Mouse (Mus musculus): ENCODE results near the gene Ezr. TPM values are rescaled to one million over a fixed set of nuclear protein-coding genes. Genes with fewer than 3 reads are reported as not detected.

The Ezr gene
- polyA plus RNA-seq, 1 experiment from 2014 or later: 59.1 TPM

- no peak overlapping the region for H3K27ac ChIP-seq (replicated peaks; ENCODE audit: low read depth, low read length)
- no peak overlapping the region for H3K9ac ChIP-seq (ENCODE audit: low read depth, low read length)
- H3K4me1 ChIP-seq (ENCODE audit: control insufficient read depth, insufficient read depth, low read length): no peaks in the 10 kb centered on the region
- no peak for ATAC-seq (ENCODE audit: low read depth)
- no peaks in the 10 kb centered on the region for H3K9me3 ChIP-seq (ENCODE audit: control insufficient read depth, low read length)
- 77% methylated on average over 8 of the region's 8 CpGs for WGBS
- H3K4me2 ChIP-seq (ENCODE audit: low read depth, low read length): no peak overlapping the region
- DNase-seq (ENCODE audit: low spot score): no peak
- H3K36me3 ChIP-seq (ENCODE audit: control insufficient read depth, insufficient read depth, low read length): 0 out of 2 replicates have a peak, but pooled peaks cover 4% of the 10 kb centered on the region
- H3K27me3 ChIP-seq (replicated peaks; ENCODE audit: control insufficient read depth, insufficient read depth, low read length): no peaks in the 10 kb centered on the region
- no peak overlapping the region for H3K4me3 ChIP-seq (ENCODE audit: low read depth, low read length)
These were observed 23.7 kb downstream of the Ezr start for GRCm38 (mm10) chr17:6758845-6759244.

GRCm38 (mm10) chr17:6757902-6758301 is 24.7 kb downstream of the Ezr start:
- DNase-seq (ENCODE audit: low spot score): no peak
- 93% methylated on average over 13 of the region's 16 CpGs for WGBS

GRCm38 (mm10) chr17:6755873-6756272 is 26.7 kb downstream of the Ezr start:
- Histone ChIP-seq H3K27me3 (replicated peaks; ENCODE audit: control insufficient read depth, insufficient read depth, low read length) (no peaks in the 10 kb centered on the region), H3K27ac (replicated peaks; ENCODE audit: low read depth, low read length) (no peak overlapping the region), H3K4me1 (ENCODE audit: control insufficient read depth, insufficient read depth, low read length) (peaks cover 17% of the 10 kb centered on the region), H3K4me2 (ENCODE audit: low read depth, low read length) (no peak overlapping the region), H3K9me3 (ENCODE audit: control insufficient read depth, low read length) (no peaks in the 10 kb centered on the region), H3K36me3 (ENCODE audit: control insufficient read depth, insufficient read depth, low read length) (peaks cover 7% of the 10 kb centered on the region; the same call in 1 of the 2 replicates), H3K9ac (ENCODE audit: low read depth, low read length) (no peak overlapping the region), H3K4me3 (ENCODE audit: low read depth, low read length) (no peak overlapping the region)
- DNase-seq (ENCODE audit: low spot score) (no peak), ATAC-seq (ENCODE audit: low read depth) (no peak)
- WGBS: 81% methylated on average over 8 of the region's 8 CpGs

More at GRCm38 (mm10) chr17:6757902-6758301, 24.7 kb downstream of the Ezr start:
- Histone ChIP-seq H3K9me3 (ENCODE audit: control insufficient read depth, low read length) (no peaks in the 10 kb centered on the region), H3K27me3 (replicated peaks; ENCODE audit: control insufficient read depth, insufficient read depth, low read length) (no peaks in the 10 kb centered on the region), H3K9ac (ENCODE audit: low read depth, low read length) (no peak overlapping the region), H3K4me2 (ENCODE audit: low read depth, low read length) (no peak overlapping the region), H3K4me1 (ENCODE audit: control insufficient read depth, insufficient read depth, low read length) (no peaks in the 10 kb centered on the region), H3K36me3 (ENCODE audit: control insufficient read depth, insufficient read depth, low read length) (0 out of 2 replicates have a peak, but pooled peaks cover 4% of the 10 kb centered on the region), H3K27ac (replicated peaks; ENCODE audit: low read depth, low read length) (no peak overlapping the region), H3K4me3 (ENCODE audit: low read depth, low read length) (no peak overlapping the region)
- no peak for ATAC-seq (ENCODE audit: low read depth)

- H3K27ac ChIP-seq (replicated peaks; ENCODE audit: low read depth, low read length): no peak overlapping the region
- no peaks in the 10 kb centered on the region for H3K9me3 ChIP-seq (ENCODE audit: control insufficient read depth, low read length)
- peaks cover 11% of the 10 kb centered on the region; the same call in 1 of the 2 replicates for H3K36me3 ChIP-seq (ENCODE audit: control insufficient read depth, insufficient read depth, low read length)
- no peak overlapping the region for H3K4me3 ChIP-seq (ENCODE audit: low read depth, low read length)
- DNase-seq (ENCODE audit: low spot score) (no peak), ATAC-seq (ENCODE audit: low read depth) (no peak)
- H3K4me1 ChIP-seq (ENCODE audit: control insufficient read depth, insufficient read depth, low read length): peaks cover 17% of the 10 kb centered on the region
- no peaks in the 10 kb centered on the region for H3K27me3 ChIP-seq (replicated peaks; ENCODE audit: control insufficient read depth, insufficient read depth, low read length)
- no peak overlapping the region for H3K4me2 ChIP-seq (ENCODE audit: low read depth, low read length)
- no peak overlapping the region for H3K9ac ChIP-seq (ENCODE audit: low read depth, low read length)
- 81% methylated on average over 9 of the region's 9 CpGs for WGBS
These were observed 27.4 kb downstream of the Ezr start for GRCm38 (mm10) chr17:6755176-6755575.

- Histone ChIP-seq H3K4me3 (ENCODE audit: low read depth, low read length) (no peak overlapping the region), H3K36me3 (ENCODE audit: control insufficient read depth, insufficient read depth, low read length) (peaks cover 11% of the 10 kb centered on the region; the same call in 1 of the 2 replicates), H3K4me2 (ENCODE audit: low read depth, low read length) (no peak overlapping the region), H3K27ac (replicated peaks; ENCODE audit: low read depth, low read length) (peak overlapping the region; percentile 71), H3K27me3 (replicated peaks; ENCODE audit: control insufficient read depth, insufficient read depth, low read length) (no peaks in the 10 kb centered on the region), H3K9me3 (ENCODE audit: control insufficient read depth, low read length) (no peaks in the 10 kb centered on the region), H3K9ac (ENCODE audit: low read depth, low read length) (no peak overlapping the region; the same call in 1 of the 2 replicates), H3K4me1 (ENCODE audit: control insufficient read depth, insufficient read depth, low read length) (peaks cover 17% of the 10 kb centered on the region)
- peak; percentile 82 for DNase-seq (ENCODE audit: low spot score)
- peak; percentile 68 for ATAC-seq (ENCODE audit: low read depth)
- WGBS: 17% methylated on average over 7 of the region's 7 CpGs
These were observed 30.2 kb downstream of the Ezr start for GRCm38 (mm10) chr17:6752375-6752774.

- peak overlapping the region; percentile 71 for H3K27ac ChIP-seq (replicated peaks; ENCODE audit: low read depth, low read length)
- H3K9ac ChIP-seq (ENCODE audit: low read depth, low read length): peak overlapping the region; percentile 42; the same call in 1 of the 2 replicates
- no peaks in the 10 kb centered on the region for H3K9me3 ChIP-seq (ENCODE audit: control insufficient read depth, low read length)
- no peak overlapping the region for H3K4me2 ChIP-seq (ENCODE audit: low read depth, low read length)
- H3K4me1 ChIP-seq (ENCODE audit: control insufficient read depth, insufficient read depth, low read length): peaks cover 18% of the 10 kb centered on the region
- H3K36me3 ChIP-seq (ENCODE audit: control insufficient read depth, insufficient read depth, low read length): peaks cover 11% of the 10 kb centered on the region; the same call in 1 of the 2 replicates
- no peaks in the 10 kb centered on the region for H3K27me3 ChIP-seq (replicated peaks; ENCODE audit: control insufficient read depth, insufficient read depth, low read length)
- ATAC-seq (ENCODE audit: low read depth): peak; percentile 70
- 52% methylated on average over 11 of the region's 11 CpGs for WGBS
- peak; percentile 84 for DNase-seq (ENCODE audit: low spot score)
- H3K4me3 ChIP-seq (ENCODE audit: low read depth, low read length): no peak overlapping the region
These were observed 31.2 kb downstream of the Ezr start for GRCm38 (mm10) chr17:6751221-6751859.

GRCm38 (mm10) chr17:6748779-6749464 is 33.7 kb downstream of the Ezr start:
- no peak overlapping the region for H3K9ac ChIP-seq (ENCODE audit: low read depth, low read length)
- no peak overlapping the region for H3K27ac ChIP-seq (replicated peaks; ENCODE audit: low read depth, low read length)
- H3K36me3 ChIP-seq (ENCODE audit: control insufficient read depth, insufficient read depth, low read length): peaks cover 8% of the 10 kb centered on the region; the same call in 1 of the 2 replicates
- no peaks in the 10 kb centered on the region for H3K27me3 ChIP-seq (replicated peaks; ENCODE audit: control insufficient read depth, insufficient read depth, low read length)
- DNase-seq (ENCODE audit: low spot score) (no peak), ATAC-seq (ENCODE audit: low read depth) (no peak)
- no peaks in the 10 kb centered on the region for H3K9me3 ChIP-seq (ENCODE audit: control insufficient read depth, low read length)
- H3K4me3 ChIP-seq (ENCODE audit: low read depth, low read length): no peak overlapping the region
- no peak overlapping the region for H3K4me2 ChIP-seq (ENCODE audit: low read depth, low read length)
- H3K4me1 ChIP-seq (ENCODE audit: control insufficient read depth, insufficient read depth, low read length): peaks cover 27% of the 10 kb centered on the region
- 78% methylated on average over 17 of the region's 17 CpGs for WGBS

GRCm38 (mm10) chr17:6747478-6747877 is 35.1 kb downstream of the Ezr start:
- WGBS: 59% methylated on average over 7 of the region's 7 CpGs
- peaks cover 27% of the 10 kb centered on the region for H3K4me1 ChIP-seq (ENCODE audit: control insufficient read depth, insufficient read depth, low read length)
- no peak for DNase-seq (ENCODE audit: low spot score)

More at GRCm38 (mm10) chr17:6747478-6747877, 35.1 kb downstream of the Ezr start:
- Histone ChIP-seq H3K27me3 (replicated peaks; ENCODE audit: control insufficient read depth, insufficient read depth, low read length) (no peaks in the 10 kb centered on the region), H3K9ac (ENCODE audit: low read depth, low read length) (no peak overlapping the region), H3K4me2 (ENCODE audit: low read depth, low read length) (no peak overlapping the region), H3K27ac (replicated peaks; ENCODE audit: low read depth, low read length) (no peak overlapping the region), H3K36me3 (ENCODE audit: control insufficient read depth, insufficient read depth, low read length) (peaks cover 7% of the 10 kb centered on the region; the same call in 1 of the 2 replicates), H3K4me3 (ENCODE audit: low read depth, low read length) (no peak overlapping the region), H3K9me3 (ENCODE audit: control insufficient read depth, low read length) (no peaks in the 10 kb centered on the region)
- no peak for ATAC-seq (ENCODE audit: low read depth)

Data from embryonic facial prominence, embryonic 14.5 days (tissue).